Mouse (Mus musculus) left cerebral cortex, postnatal 36 days (tissue): ENCODE data around the gene Pgm1. TPM values are rescaled to one million over a fixed set of nuclear protein-coding genes. Genes with fewer than 3 reads are reported as not detected.

ENCODE experiments used
- DNase-seq, 2 experiments: peaks; one replicate each; pipeline ENCODE4 v3.0.0; 2021 to 2022; ENCODE audit warnings: low spot score in 2 of 2, mixed read lengths in 1 of 2
- intact Hi-C: fragments of 180-260 bp; cut with DNase I; formaldehyde crosslinking; loops from one replicate; pipeline ENCODE4 v1.15.1; 2025
- total RNA-seq, 2 experiments: library from RNA; stranded (reverse); gene quantifications; 2 replicates each; pipeline ENCODE4 v1.2.3; 2021

Gene Pgm1
- total RNA-seq, 2 experiments from 2014 or later: 52.5 to 53.8 TPM

DNA sequence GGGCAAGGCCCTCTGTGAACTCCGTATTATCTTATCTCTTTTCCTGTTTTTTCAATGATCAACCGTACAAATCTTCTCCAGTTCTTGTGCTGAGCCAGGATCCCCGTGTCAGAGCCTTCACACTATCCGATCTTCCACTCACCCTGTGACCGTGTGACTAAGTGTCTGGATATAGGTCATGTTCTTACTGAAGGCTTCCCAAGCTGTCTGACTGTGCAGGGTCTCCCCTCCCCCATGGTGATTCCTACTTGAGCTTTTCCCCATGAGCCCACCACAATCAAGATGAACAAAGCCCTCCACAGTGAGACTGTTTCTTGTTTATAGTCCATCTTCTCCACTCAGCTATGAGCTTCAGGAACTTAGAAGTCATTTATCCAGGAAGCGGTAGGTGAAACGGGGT, 78.5 kb downstream of the Pgm1 start:
- intact Hi-C loops: loop anchor here (2.0 kb wide), 1 partner anchor 531 kb away; no protein-coding TSS in a partner anchor
- no peak for DNase-seq

DNA sequence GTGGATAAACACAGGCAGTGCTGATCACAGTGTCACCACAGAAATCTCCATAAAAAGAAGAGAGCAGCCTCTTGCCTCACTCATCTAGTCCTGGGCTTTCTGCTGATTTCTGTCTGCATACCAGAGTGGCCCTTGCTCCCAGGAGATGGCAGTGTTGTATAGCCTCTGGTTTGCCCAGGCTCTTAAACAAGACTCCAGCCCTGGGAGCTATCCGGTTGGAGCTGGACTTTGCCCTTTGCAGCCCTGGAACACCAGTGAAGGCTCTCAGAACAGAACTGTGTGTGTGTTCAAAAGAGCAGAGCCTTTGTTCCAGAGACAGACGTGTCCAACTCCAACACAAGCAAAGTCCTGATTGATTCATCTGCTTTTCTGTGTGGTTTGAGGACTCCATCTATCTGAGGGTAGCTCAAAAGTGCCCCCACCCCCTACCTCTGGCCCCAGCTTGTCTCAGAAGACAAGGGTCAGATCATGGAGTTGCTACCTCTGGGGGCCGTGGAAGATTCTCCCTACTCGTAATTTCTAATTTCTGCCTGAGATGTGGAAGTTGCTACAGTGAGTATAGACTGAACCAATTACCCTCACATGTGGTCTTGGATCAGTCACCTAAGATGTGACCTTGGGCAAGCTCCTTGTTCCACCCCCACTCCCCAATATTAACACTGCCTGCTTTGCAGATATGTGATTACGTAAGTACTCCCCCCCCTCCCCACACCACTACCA, 79.3 kb downstream of the Pgm1 start:
- DNase-seq: peak; percentile 38 to 53
- intact Hi-C loops: loop anchor here (2.0 kb wide), 1 partner anchor 530 kb away; no protein-coding TSS in a partner anchor

DNA sequence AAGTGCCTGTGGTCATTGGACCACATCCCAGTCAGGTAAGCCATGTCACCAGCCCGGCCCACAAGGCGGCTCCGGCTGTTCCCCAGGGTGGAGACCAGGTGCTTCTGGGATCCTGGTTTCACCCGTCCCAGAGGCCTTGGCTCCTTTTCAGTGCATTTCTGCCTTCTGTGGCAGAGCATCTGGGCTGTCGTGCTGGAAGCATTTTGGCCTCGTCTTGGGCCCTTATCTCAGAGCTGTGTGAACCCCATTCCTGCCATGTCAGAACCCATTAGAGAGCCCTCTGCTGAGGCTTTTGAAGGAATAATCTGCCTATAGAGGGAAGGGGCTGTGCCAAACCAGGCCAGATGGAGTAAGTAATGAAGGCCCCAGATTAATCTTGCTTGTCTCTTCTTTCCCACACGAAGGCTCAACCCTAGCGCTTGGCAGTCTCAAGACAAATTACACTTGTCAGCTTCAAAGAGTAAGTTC, 80.0 kb downstream of the Pgm1 start:
- no peak for DNase-seq
- intact Hi-C loops: loop anchor here (2.0 kb wide), 1 partner anchor 530 kb away; no protein-coding TSS in a partner anchor

GRCm38 (mm10) chr4:100010916-100011315, 81.7 kb downstream of the Pgm1 start:
- intact Hi-C loops: no loop called here
- no peak for DNase-seq

DNA sequence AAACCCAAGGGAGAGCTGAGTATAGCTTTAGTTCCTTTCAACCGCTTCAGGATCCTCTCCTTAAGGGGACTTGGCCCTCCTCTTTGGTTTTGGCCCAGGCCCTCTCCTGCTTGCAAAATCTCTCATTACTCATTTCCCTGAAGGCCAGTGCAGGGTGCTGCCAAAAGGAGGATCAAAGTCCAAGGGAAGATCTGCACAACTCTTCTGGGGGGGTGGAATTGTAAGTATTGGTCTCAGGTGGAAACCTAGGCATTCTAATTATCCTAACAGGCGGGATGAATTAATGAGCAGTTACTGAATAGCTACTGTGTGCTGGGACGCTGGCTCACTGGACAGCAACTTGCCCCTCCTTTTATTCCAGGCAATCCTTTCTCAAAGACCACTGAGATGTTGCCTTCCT, 82.3 kb downstream of the Pgm1 start:
- intact Hi-C loops: no loop called here
- DNase-seq: no peak

DNA sequence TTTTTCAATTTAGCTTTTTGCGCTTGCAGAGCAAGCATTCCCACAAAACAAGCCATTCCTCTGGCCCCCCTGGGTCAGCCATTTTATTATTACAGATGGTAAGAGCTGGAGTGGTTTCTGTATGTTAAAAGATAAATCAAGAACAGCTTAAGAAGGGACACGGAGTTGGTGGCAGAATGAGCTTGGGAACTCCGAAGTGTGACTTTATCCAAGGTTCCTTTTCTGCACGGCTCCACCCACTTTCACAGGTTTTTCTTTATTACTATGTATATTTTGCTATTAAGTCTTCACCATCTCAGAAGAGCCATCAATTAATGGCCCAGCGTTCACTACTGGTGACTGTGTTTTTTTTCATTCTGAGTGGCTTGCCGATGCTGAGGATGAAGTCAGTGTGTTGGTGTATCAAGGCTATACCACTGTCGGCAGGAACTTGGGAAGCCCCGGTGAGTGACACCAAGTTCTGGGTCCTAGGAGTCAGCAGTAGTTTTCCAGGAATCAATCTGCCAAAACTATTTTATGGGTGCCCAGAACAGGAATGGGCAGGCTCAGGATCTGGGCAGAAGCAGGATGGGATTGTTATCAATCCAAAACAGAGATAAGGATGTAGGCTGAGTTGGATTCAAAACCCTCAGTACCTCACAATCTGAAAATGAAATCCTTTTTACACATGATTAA, 83.3 kb downstream of the Pgm1 start:
- intact Hi-C loops: no loop called here
- DNase-seq: no peak

DNA sequence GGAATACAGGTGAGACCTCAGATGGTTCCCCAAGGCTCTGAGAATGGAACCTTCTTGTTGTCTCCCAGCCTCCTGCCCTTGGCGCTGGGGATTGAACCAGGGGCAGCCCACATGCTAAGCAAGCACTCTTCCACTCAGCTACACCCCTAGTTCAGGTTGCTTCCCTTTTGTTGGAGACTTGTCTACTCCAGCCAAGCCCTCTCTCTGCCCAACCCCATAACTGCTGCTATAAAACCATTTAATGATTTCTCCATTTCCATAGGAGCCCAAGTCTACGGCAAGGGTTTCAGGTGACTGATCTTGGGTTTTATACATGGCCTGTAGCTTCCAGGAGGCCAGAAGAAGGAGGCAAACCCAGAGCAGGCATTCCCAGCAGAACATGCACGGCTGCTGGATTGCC, 98.6 kb downstream of the Pgm1 start:
- intact Hi-C loops: loop anchor here (1.0 to 5.0 kb wide), 3 partner anchors 75 to 505 kb away; no protein-coding TSS in a partner anchor
- no peak for DNase-seq

GRCm38 (mm10) chr4:100028641-100029040, 99.4 kb downstream of the Pgm1 start:
- intact Hi-C loops: loop anchor here (1.0 to 5.0 kb wide), 3 partner anchors 76 to 504 kb away; no protein-coding TSS in a partner anchor
- DNase-seq: peak; percentile 49 to 63

- DNase-seq: no peak
- intact Hi-C loops: no loop called here
Observed at GRCm38 (mm10) chr4:100031270-100031669, 102.1 kb downstream of the Pgm1 start.

GRCm38 (mm10) chr4:100032608-100033007, 103.4 kb downstream of the Pgm1 start:
- DNase-seq: no peak
- intact Hi-C loops: no loop called here

DNA sequence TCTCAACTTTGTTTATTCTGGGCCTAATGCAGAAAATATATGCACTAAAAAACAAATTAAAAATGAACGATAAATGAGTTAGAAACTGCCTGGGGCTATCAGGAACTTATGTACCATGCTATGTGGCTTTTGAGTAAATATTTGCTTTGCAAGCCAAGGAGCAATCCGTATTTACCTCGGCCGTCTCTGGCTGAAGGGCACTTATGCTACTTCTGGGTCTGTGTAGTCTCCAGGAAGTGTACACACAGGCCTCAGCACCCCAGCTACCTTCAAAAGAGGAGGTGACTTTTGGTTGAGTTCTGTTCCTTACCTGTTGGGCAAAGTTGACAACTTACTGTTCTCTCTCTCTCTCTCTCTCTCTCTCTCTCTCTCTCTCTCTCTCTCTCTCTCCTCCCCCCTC, 104.7 kb downstream of the Pgm1 start:
- intact Hi-C loops: no loop called here
- DNase-seq: no peak

DNA sequence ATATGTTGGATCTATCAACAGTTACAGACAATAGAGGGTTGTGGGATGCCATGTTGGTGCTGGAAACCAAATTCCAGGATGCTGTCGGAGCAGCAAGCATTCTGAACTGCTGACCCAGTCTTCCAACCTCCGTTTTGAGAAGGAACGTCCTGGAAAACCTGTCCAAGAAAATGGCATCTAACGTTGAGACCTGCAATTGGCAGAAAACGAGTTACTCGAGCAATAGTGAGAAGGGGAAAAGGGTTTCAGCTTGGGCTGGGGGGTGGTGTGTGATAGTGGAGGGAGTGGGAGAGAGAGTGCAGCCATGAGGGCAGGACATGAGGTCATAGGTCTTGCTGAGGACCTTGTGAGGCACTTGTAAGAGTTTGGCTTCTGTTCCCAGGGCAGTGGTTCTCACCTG, 105.8 kb downstream of the Pgm1 start:
- DNase-seq: no peak
- intact Hi-C loops: no loop called here

DNA sequence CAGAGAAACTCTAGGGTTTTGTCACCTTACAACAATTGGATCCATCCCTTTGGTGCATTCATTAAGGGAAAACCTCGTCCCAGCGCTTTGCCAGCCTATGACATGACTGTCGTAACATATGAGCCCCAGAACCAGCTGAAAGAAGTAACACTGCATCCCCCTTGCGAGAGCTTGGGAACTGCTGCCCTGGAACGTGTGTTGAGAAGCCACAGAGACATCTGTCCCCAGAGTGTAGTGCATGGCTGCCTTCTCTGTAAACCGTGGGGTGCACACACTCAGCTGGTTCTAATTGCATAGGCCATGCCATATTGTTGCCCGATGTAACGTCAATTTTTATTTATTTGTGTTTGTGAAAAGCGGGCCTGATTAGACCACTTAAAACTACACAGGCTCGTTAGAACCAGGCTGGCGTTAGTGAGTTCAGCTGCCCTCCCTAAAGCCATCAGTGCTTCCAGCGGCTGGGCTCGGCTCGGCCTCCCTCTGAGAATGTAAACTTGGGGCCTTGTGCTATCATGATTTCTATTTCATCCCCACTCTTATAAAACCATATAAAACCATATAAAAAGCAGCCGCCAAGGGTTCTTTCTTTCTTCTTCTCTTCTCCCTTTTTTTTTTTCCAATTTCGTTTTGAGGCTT, 106.8 kb downstream of the Pgm1 start:
- intact Hi-C loops: no loop called here
- DNase-seq: no peak

Other genes starting within 250 kb of the Pgm1 start
- gene Alg6, start 213.8 kb upstream of the Pgm1 start, total RNA-seq: 10 to 100 TPM; 13.5 to 14.9 TPM
- gene Efcab7, start 100.2 kb upstream of the Pgm1 start, total RNA-seq: 1 to 10 TPM; 6.5 to 7.3 TPM
- gene Itgb3bp, start 399 bp downstream of the Pgm1 start, total RNA-seq: 1 to 10 TPM; 4.7 to 5.9 TPM
- under 1 TPM; 0.59 to 0.93 TPM for gene Ror1, start 166.4 kb downstream of the Pgm1 start, total RNA-seq